In the genomic region with DNA sequence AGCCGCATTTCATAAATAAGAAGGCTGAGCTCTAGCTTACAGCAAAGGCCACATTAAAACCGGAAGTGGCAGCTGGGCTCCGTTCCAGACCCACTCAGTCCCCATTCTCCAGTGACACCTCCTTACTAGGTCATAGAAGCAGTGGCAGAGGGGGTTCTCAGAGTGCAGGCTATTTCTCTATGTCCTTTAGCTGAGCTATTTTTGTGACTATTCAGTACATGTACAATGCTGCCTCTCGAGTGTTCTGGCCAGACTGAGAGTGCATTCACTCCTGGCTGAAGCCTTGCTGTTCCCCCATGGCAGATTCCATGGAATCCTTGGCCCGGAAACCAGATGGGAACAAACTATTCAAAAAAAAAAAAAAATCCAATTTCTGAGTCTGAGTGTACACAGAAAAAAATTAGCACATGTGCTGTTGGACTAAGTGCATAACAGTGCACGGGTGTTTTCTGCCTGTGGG, we compare ENCODE assay signal across 8 mouse cellular contexts.
DNase-seq lines count a peak whose midpoint lies in the region; ATAC-seq and TF ChIP-seq lines count a peak whose summit lies in the region.

No protein-coding gene starts in this region.

- peaks cover 37% of the 10 kb centered on the region for H3K4me1 ChIP-seq in embryonic fibroblast, embryonic 13.5 days (ENCODE audit: control insufficient read depth, insufficient read depth, low read length)
- H3K4me1 ChIP-seq in limb, embryonic 13.5 days = peaks cover 56% of the 10 kb centered on the region
- H3K4me1 ChIP-seq in stomach, embryonic 16.5 days (ENCODE audit: control insufficient read depth, insufficient read depth, low read length) = peaks cover 48% of the 10 kb centered on the region

- H3K4me2 ChIP-seq in limb, embryonic 13.5 days (replicated peaks) = no peak overlapping the region
- H3K4me2 ChIP-seq in stomach, embryonic 16.5 days (ENCODE audit: low read depth, low read length) = no peak overlapping the region

- H3K9ac ChIP-seq in limb, embryonic 13.5 days = no peak overlapping the region
- no peak overlapping the region; the same call in 1 of the 2 replicates for H3K9ac ChIP-seq in stomach, embryonic 16.5 days (ENCODE audit: low read length)

- intact Hi-C loops in heart, postnatal 10 days (cut with DNase I) = loop anchor here (5.0 kb wide), 1 partner anchor 574 kb away; no protein-coding TSS in a partner anchor

- no peak overlapping the region for H3K4me3 ChIP-seq in embryonic fibroblast, embryonic 13.5 days (ENCODE audit: insufficient read depth, low read length)
- no peak overlapping the region for H3K4me3 ChIP-seq in limb, embryonic 13.5 days
- H3K4me3 ChIP-seq in stomach, embryonic 16.5 days (replicated peaks; ENCODE audit: low read length) = no peak overlapping the region

- H3K27me3 ChIP-seq in limb, embryonic 13.5 days = no peaks in the 10 kb centered on the region
- no peaks in the 10 kb centered on the region for H3K27me3 ChIP-seq in stomach, embryonic 16.5 days (ENCODE audit: control insufficient read depth, insufficient read depth, low read length)

- DNase-seq in frontal cortex, postnatal 25 days (ENCODE audit: low spot score in 2 of 2) = no peak
- peak; percentile 57 for DNase-seq in 416B (ENCODE audit: low read depth)
- peak; percentile 88 to 91 for DNase-seq in heart, postnatal 10 days
- no peak for DNase-seq in MN1 (ENCODE audit: low spot score)

- H3K9me3 ChIP-seq in limb, embryonic 13.5 days = no peaks in the 10 kb centered on the region
- H3K9me3 ChIP-seq in stomach, embryonic 16.5 days (replicated peaks; ENCODE audit: control insufficient read depth, low read length) = peaks cover 4% of the 10 kb centered on the region; the same call in 1 of the 2 replicates

- TF ChIP-seq POLR2A in embryonic fibroblast, embryonic 13.5 days (IDR thresholded peaks at IDR 0.05; ENCODE audit: low read depth, low read length) = no peak

- peaks cover 7% of the 10 kb centered on the region; the same call in 1 of the 2 replicates for H3K36me3 ChIP-seq in limb, embryonic 13.5 days
- no peaks in the 10 kb centered on the region for H3K36me3 ChIP-seq in stomach, embryonic 16.5 days (ENCODE audit: control insufficient read depth, insufficient read depth, low read length)

- ATAC-seq in frontal cortex, adult (ENCODE audit: low TSS enrichment) = 0 out of 2 replicates have a peak, but pooled peaks have one; percentile 32
- ATAC-seq in limb, embryonic 13.5 days (ENCODE audit: low FRiP score, low read depth) = no peak
- ATAC-seq in stomach, embryonic 16.5 days (ENCODE audit: insufficient read depth, low FRiP score) = no peak

- peak overlapping the region; percentile 70 for H3K27ac ChIP-seq in embryonic fibroblast, embryonic 13.5 days (ENCODE audit: insufficient read depth, low read length)
- peak overlapping the region; percentile 48; the same call in 1 of the 2 replicates for H3K27ac ChIP-seq in limb, embryonic 13.5 days
- H3K27ac ChIP-seq in stomach, embryonic 16.5 days (ENCODE audit: low read length) = peak overlapping the region; percentile 26; the same call in 1 of the 2 replicates

- TF ChIP-seq CTCF in embryonic fibroblast, embryonic 13.5 days (IDR thresholded peaks at IDR 0.05; ENCODE audit: borderline replicate concordance, insufficient read depth, low read length) = no peak

- WGBS in limb, embryonic 13.5 days = 35% methylated on average over 6 of the region's 6 CpGs
- WGBS in stomach, embryonic 16.5 days = 38% methylated on average over 6 of the region's 6 CpGs

Comparison
In these comparisons a context has a peak if more than half of its experiments do, and no peak if none do; other contexts are left out.
1. DNase-seq: peak in 416B (single experiment) and heart, postnatal 10 days (2 of 2); none in frontal cortex, postnatal 25 days (0 of 2) and MN1 (single experiment).
2. Peak in every context shown above with its lines, with median percentiles within 50 percentile points of each other: H3K27ac ChIP-seq.